Mouse (Mus musculus) neural tube, embryonic 11.5 days (tissue): Measurements from ENCODE around the gene Rassf2. TPM values are rescaled to one million over a fixed set of nuclear protein-coding genes. Genes with fewer than 3 reads are reported as not detected.

ENCODE experiments used
- ATAC-seq: fragments of 200-750 bp; cut with Nextera tagmentation; 2 replicates; pipeline ENCODE4 v1.8.0; 2017; ENCODE audit warnings: moderate number of reproducible peaks, mild to moderate bottlenecking, moderate TSS enrichment, moderate library complexity; ENCODE audit not compliant: insufficient read depth, low FRiP score, low TSS enrichment
- DNase-seq: peaks from one replicate; pipeline ENCODE4 v3.0.0-alpha.2; 2015; ENCODE audit warnings: low spot score
- H3K27ac ChIP-seq: fragments of 300-500 bp; sonication (generic); 2 replicates; pipeline ENCODE4 v1.5.1; 2014; ENCODE audit warnings: low read depth, mild to moderate bottlenecking, low read length
- H3K27me3 ChIP-seq: fragments of 300-500 bp; sonication (generic); 2 replicates; pipeline ENCODE4 v1.6.1; 2014; ENCODE audit warnings: mild to moderate bottlenecking, low read length, mixed read lengths; ENCODE audit not compliant: control insufficient read depth, insufficient read depth
- H3K36me3 ChIP-seq: fragments of 300-500 bp; sonication (generic); 2 replicates; pipeline ENCODE4 v1.6.1; 2014; ENCODE audit warnings: mild to moderate bottlenecking, low read length, moderate library complexity, mixed read lengths; ENCODE audit not compliant: control insufficient read depth, insufficient read depth
- H3K4me1 ChIP-seq: fragments of 300-500 bp; sonication (generic); 2 replicates; pipeline ENCODE4 v1.6.1; 2014; ENCODE audit warnings: low read length, mixed read lengths; ENCODE audit not compliant: control insufficient read depth, insufficient read depth
- H3K4me2 ChIP-seq: fragments of 300-500 bp; sonication (generic); 2 replicates; pipeline ENCODE4 v1.6.1; 2014; ENCODE audit warnings: low read depth, mild to moderate bottlenecking, moderate library complexity
- H3K4me3 ChIP-seq: fragments of 300-500 bp; sonication (generic); 2 replicates; pipeline ENCODE4 v1.5.1; 2014; ENCODE audit warnings: low read depth, low read length
- H3K9ac ChIP-seq: fragments of 300-500 bp; sonication (generic); 2 replicates; pipeline ENCODE4 v1.6.1; 2014; ENCODE audit warnings: mild to moderate bottlenecking, low read length
- H3K9me3 ChIP-seq: fragments of 300-500 bp; sonication (generic); 2 replicates; pipeline ENCODE4 v1.6.1; 2016; ENCODE audit warnings: low read length; ENCODE audit not compliant: control insufficient read depth
- WGBS: fragments of 180-500 bp; shearing (Covaris S2); extraction: QIAGEN DNeasy Blood & Tissue Kit; methylation state at CpG from one replicate; pipeline ENCODE4 v1.1.7; 2014; 5-methylcytosine and 5-hydroxymethylcytosine counted together
- polyA plus RNA-seq: library from polyadenylated mRNA; unstranded; fragments of >200 nt; fragmentation: Nextera tagmentation; extraction: Ambion mirVana; gene quantifications from 2 replicates; pipeline ENCODE4 v1.2.1, GENCODE M21; 2014

Gene Rassf2
- polyA plus RNA-seq, 1 experiment from 2014 or later, result 26.0 TPM

DNA sequence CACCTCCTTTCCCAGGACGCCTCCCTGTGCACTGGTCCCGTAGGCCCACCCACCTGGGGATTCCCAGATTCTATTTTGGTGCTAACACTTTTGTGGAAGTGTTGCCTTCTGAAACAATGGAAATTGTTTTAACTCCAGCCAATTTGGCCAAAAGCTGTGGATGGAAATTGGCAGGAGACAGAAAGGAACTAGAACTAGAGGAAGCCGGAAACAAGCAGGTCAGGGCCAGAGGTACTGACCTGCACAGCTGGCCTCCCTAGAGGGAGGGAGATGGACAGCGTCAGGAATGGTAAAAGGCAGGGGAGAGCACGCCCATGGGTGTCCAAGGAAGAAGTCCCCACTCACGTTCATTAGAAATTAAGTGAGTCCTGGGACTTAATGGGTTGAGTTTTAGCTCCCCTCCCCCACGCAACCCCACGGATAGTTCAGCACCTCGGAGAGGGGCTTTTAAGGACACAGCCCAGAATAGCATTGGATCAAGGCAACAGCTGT is 72.3 kb downstream of the Rassf2 start:
- Histone ChIP-seq H3K9me3 (no peaks in the 10 kb centered on the region), H3K36me3 (no peaks in the 10 kb centered on the region), H3K4me3 (no peak overlapping the region), H3K4me1 (no peaks in the 10 kb centered on the region), H3K27ac (no peak overlapping the region), H3K4me2 (no peak overlapping the region), H3K9ac (no peak overlapping the region), H3K27me3 (peaks cover 14% of the 10 kb centered on the region)
- ATAC-seq (no peak), DNase-seq (no peak)
- WGBS, result 53% methylated on average over 9 of the region's 9 CpGs

DNA sequence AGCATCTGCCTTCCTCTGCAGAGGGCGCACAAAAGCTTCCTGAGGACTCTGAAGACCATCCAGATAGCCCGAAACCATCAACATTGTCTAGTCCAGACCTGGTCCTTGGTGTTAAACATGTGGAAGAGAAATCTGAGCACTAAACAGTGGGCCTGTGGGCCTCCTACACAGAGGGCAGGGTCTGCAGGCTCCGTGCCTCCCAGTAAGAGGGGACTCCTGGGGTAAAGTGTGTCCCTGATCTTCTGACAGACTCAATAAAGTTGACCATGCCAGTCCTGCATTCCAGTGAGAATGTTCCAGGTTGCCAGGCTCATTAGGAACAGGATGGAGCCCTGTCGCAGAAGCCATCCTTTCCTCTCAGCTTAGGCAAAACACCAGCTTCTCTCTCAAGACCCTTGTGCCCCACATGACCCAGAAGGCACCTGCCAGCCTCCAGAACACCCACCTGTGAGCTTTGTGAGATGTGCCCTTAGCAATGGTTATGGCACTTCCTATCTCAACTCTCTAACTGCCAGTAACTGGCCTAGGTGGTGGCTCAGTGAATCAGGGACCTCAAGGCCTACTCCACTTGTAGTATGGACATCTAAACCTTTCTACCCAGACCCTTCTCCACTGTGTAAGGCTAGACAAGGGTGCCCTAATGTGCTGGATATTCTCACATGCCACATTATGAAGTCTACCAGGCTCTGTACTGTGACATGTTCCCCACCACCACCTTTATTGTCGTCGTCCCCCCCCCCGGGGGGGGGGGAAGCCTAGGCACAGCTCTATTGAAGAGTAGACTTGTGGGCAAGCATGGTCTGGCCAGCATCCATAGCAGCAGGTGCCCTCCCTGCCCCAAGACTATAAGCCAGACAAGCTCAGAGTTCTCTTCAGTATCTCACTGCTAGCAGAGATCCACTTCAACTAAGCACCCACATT is 73.5 kb downstream of the Rassf2 start:
- Histone ChIP-seq H3K27me3 (peaks cover 19% of the 10 kb centered on the region), H3K9ac (no peak overlapping the region), H3K4me1 (no peaks in the 10 kb centered on the region), H3K27ac (no peak overlapping the region), H3K36me3 (no peaks in the 10 kb centered on the region), H3K4me3 (no peak overlapping the region), H3K4me2 (no peak overlapping the region), H3K9me3 (no peaks in the 10 kb centered on the region)
- WGBS, result 79% methylated on average over 7 of the region's 7 CpGs
- DNase-seq, result no peak
- no peak for ATAC-seq

DNA sequence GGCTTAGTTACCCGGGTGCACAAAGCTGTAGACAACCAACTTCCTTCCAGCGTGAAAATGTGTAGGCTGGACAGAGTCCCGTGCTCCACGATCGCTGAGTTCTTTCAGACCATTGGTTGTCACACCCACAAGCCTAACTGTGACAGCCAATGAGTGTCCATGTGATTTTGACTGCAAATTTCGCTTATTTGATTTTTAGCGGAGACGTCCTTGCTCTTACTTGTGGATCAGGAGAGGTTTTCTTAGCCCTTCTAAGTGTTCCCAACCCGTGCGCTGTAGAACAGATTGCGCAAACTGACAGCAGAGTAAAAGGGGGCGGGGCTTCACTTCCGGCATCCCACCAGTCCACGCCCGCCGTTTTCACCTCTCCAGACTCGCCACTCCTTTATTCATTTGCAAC is 74.8 kb downstream of the Rassf2 start:
- Histone ChIP-seq H3K4me1 (no peaks in the 10 kb centered on the region), H3K4me3 (peak overlapping the region; percentile 24; the same call in 1 of the 2 replicates), H3K9me3 (no peaks in the 10 kb centered on the region), H3K9ac (no peak overlapping the region), H3K27me3 (peaks cover 21% of the 10 kb centered on the region), H3K36me3 (no peaks in the 10 kb centered on the region), H3K4me2 (peak overlapping the region; percentile 52), H3K27ac (no peak overlapping the region)
- DNase-seq, result peak; percentile 38
- peak; percentile 73 for ATAC-seq
- WGBS, result 7% methylated on average over 17 of the region's 17 CpGs

DNA sequence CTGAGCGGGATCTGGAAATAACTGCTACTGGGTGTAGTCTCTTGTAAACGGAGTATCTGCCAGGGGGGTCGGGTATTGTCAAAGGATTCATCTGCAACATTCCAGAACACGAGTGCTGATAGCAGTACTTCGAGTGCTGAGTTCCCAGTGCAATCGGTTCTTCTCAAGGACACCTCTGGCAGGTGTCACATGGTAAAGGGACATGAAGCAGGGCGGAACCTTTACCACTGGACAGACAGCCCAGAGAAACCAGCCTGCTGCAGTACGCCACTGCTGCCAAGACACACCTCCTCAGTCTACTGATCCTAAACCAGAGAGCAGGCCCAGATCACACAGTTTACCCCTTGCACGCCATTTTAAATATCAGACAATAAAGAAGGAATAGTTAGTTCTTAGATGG is 75.2 kb downstream of the Rassf2 start:
- H3K4me1 ChIP-seq, result no peaks in the 10 kb centered on the region
- H3K27ac ChIP-seq, result no peak overlapping the region
- WGBS, result 58% methylated on average over 9 of the region's 9 CpGs
- no peak overlapping the region for H3K4me3 ChIP-seq
- peaks cover 21% of the 10 kb centered on the region for H3K27me3 ChIP-seq
- no peak overlapping the region for H3K9ac ChIP-seq
- peak overlapping the region; percentile 52 for H3K4me2 ChIP-seq
- H3K9me3 ChIP-seq, result no peaks in the 10 kb centered on the region
- ATAC-seq, result 0 out of 2 replicates have a peak, but pooled peaks have one; percentile 24
- no peaks in the 10 kb centered on the region for H3K36me3 ChIP-seq
- no peak for DNase-seq

DNA sequence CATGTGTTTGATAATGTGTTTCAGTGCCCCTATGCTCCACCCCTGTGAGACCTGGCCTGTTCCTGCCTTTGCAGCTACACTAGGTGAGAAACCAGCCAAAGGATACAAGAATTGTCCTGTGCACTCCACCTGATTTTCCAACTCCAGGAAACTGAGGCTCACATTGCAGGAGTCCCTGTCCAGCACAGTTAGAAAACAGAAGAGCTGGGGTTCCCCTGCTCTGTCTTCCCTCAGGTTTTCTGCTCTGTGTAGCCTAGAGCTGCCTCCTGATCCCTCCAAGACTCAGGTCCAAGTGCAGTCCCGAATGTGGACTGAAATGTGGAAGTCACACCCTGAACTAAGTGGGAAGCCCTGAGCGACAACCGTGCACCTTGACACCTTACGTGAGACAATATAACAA is 76.3 kb downstream of the Rassf2 start:
- Histone ChIP-seq H3K4me1 (no peaks in the 10 kb centered on the region), H3K27ac (no peak overlapping the region), H3K27me3 (peaks cover 21% of the 10 kb centered on the region), H3K9ac (no peak overlapping the region), H3K4me3 (no peak overlapping the region), H3K9me3 (no peaks in the 10 kb centered on the region), H3K4me2 (peak overlapping the region; percentile 24; the same call in 1 of the 2 replicates), H3K36me3 (no peaks in the 10 kb centered on the region)
- 90% methylated on average over 4 of the region's 4 CpGs for WGBS
- DNase-seq (no peak), ATAC-seq (no peak)

DNA sequence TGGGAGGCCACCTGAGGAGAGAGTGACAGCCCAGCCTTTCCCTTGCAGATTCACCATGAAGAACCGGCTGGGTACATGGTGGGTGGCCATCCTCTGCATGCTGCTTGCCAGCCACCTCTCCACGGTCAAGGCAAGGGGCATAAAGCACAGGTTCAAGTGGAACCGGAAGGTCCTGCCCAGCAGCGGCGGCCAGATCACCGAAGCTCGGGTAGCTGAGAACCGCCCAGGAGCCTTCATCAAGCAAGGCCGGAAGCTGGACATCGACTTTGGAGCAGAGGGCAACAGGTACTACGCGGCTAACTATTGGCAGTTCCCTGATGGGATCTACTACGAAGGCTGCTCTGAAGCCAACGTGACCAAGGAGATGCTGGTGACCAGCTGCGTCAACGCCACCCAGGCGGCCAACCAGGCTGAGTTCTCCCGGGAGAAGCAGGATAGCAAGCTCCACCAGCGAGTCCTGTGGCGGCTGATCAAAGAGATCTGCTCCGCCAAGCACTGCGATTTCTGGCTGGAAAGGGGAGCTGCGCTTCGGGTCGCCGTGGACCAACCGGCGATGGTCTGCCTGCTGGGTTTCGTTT is 77.0 kb downstream of the Rassf2 start:
- WGBS, result 13% methylated on average over 29 of the region's 29 CpGs
- H3K36me3 ChIP-seq, result no peaks in the 10 kb centered on the region
- ATAC-seq (no peak), DNase-seq (no peak)
- H3K9me3 ChIP-seq, result no peaks in the 10 kb centered on the region
- H3K27me3 ChIP-seq, result peaks cover 21% of the 10 kb centered on the region
- no peak overlapping the region for H3K4me3 ChIP-seq
- H3K4me1 ChIP-seq, result no peaks in the 10 kb centered on the region
- H3K4me2 ChIP-seq, result peak overlapping the region; percentile 24
- H3K27ac ChIP-seq, result no peak overlapping the region
- no peak overlapping the region for H3K9ac ChIP-seq

DNA sequence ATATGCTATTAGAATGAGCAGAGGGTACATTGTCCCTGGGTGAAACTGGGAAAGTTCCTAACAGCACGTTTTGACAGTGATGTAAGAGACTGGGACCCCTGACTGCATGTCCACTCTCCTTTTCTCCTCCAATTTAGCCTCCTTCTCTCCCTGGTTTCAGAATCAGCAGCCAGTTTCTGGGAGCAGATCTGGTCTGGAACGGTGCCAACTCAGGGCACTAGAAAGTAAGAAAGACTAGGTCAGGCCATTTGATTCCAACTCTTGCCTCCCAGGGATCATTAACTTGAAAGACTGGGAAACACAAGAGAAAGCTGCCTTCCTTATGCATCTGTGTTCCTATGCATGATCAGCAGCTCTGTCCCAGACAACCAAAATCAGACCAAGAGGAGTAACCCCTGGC is 77.6 kb downstream of the Rassf2 start:
- 65% methylated on average over 2 of the region's 2 CpGs for WGBS
- ATAC-seq (no peak), DNase-seq (no peak)
- H3K27ac ChIP-seq, result no peak overlapping the region
- H3K27me3 ChIP-seq, result peaks cover 21% of the 10 kb centered on the region
- no peaks in the 10 kb centered on the region for H3K36me3 ChIP-seq
- H3K4me2 ChIP-seq, result no peak overlapping the region
- no peak overlapping the region for H3K4me3 ChIP-seq
- H3K9ac ChIP-seq, result no peak overlapping the region
- no peaks in the 10 kb centered on the region for H3K4me1 ChIP-seq
- no peaks in the 10 kb centered on the region for H3K9me3 ChIP-seq

DNA sequence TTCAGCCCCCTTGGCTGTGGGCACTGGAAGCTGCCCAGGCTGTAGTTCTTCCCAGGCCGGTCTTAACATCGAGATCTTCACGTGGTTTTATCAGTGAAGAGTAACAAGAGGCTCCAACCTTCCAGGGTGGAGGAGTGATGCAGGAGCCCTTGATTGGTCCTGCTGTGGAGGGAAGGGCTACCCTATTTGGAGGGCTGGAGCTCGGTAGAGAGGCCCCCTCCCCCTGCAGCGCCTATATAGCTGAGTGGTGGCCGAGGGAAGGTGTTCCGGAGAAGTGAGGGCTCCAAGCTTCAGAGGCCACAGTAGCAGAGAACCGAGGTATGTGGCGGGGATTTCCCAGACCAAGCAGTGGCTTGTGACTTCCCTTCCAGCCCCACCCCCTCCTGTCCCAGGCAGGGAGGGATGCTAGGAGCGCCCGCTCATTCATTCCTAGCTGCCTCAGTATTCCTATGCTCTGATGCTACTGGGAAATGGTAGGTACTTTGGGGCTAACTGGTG is 79.4 kb downstream of the Rassf2 start, which contains the start of gene Prnd:
Gene Prnd, plus strand, starts transcription at position 264 of the 498 bp plus-strand sequence.
- WGBS, result 12% methylated on average over 11 of the region's 11 CpGs
- H3K27me3 ChIP-seq, result peaks cover 21% of the 10 kb centered on the region
- no peak within 1 kb of the TSS for H3K4me2 ChIP-seq
- H3K4me1 ChIP-seq, result no peaks in the 10 kb centered on the region
- H3K4me3 ChIP-seq, result no peak within 1 kb of the TSS
- ATAC-seq (no peak), DNase-seq (no peak)
- H3K36me3 ChIP-seq, result no peaks in the 10 kb centered on the region
- H3K9me3 ChIP-seq, result no peaks in the 10 kb centered on the region
- H3K27ac ChIP-seq, result no peak within 1 kb of the TSS
- no peak within 1 kb of the TSS for H3K9ac ChIP-seq
